Mouse (Mus musculus): ENCODE data around the gene Dtwd1.
"Not testable (repeated sequence)": the region's sequence is repeated elsewhere in the genome, so short reads cannot be mapped to it uniquely, and the experiment has no call there.

The Dtwd1 gene

GRCm38 (mm10) chr2:126151855-126152571 lies at the start of gene Dtwd1, which contains the start of gene Fam227b:
Gene Dtwd1, plus strand, starts transcription at chr2:126152141.
Gene Fam227b, minus strand, starts transcription at chr2:126152004.
- peak; percentile 98 for DNase-seq (ENCODE audit: low read depth, low spot score)

GRCm38 (mm10) chr2:126147723-126148122 lies 4.2 kb upstream of the Dtwd1 start:
- DNase-seq (ENCODE audit: low read depth, low spot score), result no peak

DNA sequence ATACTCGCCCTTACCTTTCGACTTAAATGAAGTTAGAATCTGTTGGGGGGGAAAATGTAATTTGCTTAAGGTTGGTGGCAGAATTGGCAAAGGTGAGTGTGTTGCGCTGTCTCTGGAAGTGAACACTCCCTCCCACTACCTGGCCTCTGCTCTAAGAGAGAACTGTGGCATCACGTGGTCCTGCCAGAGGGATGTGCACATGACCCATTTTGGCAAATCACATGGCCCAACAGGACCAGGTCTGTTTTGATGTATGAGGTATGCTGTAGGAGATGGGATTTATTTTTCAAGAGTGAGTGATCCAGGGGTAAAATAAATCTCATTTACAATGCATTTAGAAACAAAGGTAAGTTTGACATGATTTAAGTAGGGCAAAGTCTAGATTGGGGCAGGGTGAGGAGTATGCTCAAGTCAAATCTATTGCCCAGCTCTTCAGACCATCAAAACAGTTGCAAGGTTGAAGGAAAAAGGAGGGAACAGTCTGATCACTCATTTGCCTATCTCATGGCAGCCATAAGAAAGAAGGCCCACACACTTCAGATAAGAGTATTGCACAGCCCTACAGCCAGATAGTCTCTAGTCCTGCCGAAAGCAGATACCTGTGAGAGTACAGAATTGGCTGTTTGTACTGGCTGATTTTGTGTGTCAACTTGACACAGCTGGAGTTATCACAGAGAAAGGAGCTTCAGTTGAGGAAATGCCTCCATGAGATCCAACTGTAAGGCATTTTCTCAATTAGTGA lies 13.5 kb downstream of the Dtwd1 start:
- DNase-seq (ENCODE audit: low read depth, low spot score), result no peak

GRCm38 (mm10) chr2:126166335-126166734 lies 14.4 kb downstream of the Dtwd1 start:
- DNase-seq (ENCODE audit: low read depth, low spot score), result no peak

GRCm38 (mm10) chr2:126166848-126167617 lies 15.1 kb downstream of the Dtwd1 start:
- DNase-seq (ENCODE audit: low read depth, low spot score), result peak; percentile 15

DNA sequence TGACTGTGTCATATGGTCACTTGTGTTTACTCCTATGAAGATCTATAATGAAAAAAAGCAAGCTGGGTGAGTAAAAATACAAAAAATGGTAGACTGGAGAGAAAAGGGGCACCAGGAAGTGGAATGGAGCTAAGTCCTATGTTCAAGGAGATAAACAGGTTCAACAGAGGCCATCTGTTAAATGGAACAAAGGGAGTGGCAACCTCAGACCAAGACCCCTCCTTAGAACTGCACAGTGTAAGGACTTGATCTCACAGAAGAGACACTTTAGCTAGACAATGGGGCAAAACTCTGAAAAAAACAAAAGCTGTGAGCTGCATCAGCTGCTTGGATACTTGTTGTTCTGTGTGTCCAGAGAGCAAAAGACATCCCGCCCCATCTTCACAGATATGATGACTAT lies 19.5 kb downstream of the Dtwd1 start:
- DNase-seq (ENCODE audit: low read depth, low spot score), result no peak

GRCm38 (mm10) chr2:126191306-126191705 lies 39.4 kb downstream of the Dtwd1 start:
- DNase-seq (ENCODE audit: low read depth, low spot score), result no peak

DNA sequence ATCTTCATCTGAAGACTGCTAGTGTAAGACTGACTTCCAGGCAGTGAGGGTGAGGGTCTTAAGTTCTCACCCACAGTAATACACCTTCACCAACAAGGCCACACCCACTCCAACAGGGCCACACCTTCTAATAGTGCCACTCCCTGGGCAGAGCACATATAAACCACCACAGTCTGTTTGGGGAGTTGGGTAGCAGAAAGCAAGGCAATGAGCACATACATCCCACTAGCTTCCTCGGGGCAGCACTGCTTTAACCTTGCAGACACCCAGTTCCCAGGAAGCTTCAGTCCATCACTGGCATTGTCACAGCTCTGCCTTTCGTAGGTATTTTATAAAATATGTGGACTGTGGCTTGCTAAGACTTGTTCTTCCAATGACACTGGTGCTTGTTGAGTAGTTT lies 40.2 kb downstream of the Dtwd1 start:
- no peak for DNase-seq (ENCODE audit: low read depth, low spot score)

- no peak for DNase-seq (ENCODE audit: low read depth, low spot score)
These were observed 43.9 kb downstream of the Dtwd1 start for GRCm38 (mm10) chr2:126195631-126196356.

DNA sequence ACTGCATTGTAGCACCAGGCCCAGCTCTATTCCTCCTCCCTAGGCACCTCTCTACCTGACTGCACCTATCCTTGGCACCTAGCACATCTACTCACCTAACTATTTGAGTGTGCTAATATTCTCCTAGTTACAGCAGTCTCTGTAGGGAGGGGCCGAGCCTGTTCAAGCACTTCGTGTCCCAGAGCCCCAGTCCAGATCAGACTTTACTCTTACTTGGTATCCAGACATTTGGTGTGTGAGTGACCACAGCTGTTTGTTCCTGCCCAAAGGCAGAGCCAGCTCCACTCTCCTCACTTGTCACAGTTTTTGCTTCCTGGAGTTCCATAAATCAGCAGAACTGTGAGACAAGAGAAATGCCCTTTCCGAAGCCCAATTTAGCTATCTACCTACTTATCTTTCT lies 47.0 kb downstream of the Dtwd1 start:
- DNase-seq (ENCODE audit: low read depth, low spot score), result no peak

DNA sequence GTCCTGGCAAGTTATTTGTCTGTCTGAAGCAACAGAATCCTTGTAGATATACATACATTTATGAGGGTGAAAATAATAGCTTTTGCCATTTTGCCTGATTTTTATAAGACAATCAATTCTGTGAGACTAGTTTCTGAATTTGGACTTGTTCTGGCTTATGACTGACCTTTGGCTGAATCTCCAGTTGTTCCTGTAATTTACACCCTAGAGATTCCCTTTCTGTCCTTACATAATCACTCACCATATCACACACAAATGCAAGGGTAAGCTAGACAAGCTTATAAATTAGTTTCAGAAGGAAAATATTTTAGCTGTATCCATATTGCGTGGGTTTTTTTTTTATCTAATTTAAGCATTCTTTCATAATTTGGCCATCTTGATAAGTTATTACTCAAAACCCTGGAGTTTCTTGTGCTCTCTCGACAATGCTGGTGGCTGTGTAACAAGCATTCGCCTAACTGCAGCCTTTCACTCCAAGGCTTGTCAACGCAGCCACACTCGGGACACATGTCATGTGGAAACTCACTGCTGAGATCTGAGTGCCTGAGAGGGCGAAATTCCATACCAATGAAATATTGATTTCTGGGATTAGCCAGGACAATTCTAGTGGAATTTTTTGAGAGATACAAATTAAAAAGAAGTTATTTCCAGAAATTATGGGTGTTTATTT lies 59.2 kb downstream of the Dtwd1 start:
- no peak for DNase-seq (ENCODE audit: low read depth, low spot score)

- not testable (repeated sequence) for DNase-seq (ENCODE audit: low read depth, low spot score)
These were observed 62.9 kb downstream of the Dtwd1 start, which contains the start of gene Gm17555 for GRCm38 (mm10) chr2:126214800-126215199. Gene Gm17555, plus strand, starts transcription at chr2:126215100.
